8 mouse cellular contexts compared by ENCODE assay signal in the genomic region with DNA sequence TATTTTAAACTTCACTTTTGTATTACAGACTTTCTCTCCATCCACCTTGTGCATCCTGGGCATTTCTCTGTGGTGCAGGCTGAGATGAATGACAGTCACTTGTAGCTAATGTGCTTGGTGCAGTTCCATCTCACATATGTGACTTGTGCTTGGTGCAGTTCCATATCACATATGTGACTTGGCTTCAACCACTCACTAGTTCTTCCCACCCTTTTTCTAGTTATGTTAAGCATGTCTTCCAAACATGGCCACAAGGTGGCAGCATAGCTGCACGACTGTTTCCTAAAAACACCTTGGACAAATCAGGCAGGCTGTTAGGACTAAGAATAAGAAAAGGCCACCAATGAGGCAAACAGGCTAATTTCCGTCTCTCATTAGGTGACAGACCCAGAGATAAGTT. TPM values are rescaled to one million over a fixed set of nuclear protein-coding genes. Genes with fewer than 3 reads are reported as not detected.
A peak's percentile ranks its signal among the peaks of the same experiment; 100 is the strongest.
DNase-seq lines count a peak whose midpoint lies in the region; ATAC-seq and TF ChIP-seq lines count a peak whose summit lies in the region.

No protein-coding gene starts in this region.

- no peak overlapping the region for H3K9ac ChIP-seq in lung, embryonic 16.5 days (ENCODE audit: low read length)

- H3K27ac ChIP-seq in layer of hippocampus, adult 2 months, result no peak overlapping the region
- no peak overlapping the region for H3K27ac ChIP-seq in lung, embryonic 16.5 days (ENCODE audit: low read length)

- no peak overlapping the region for H3K4me3 ChIP-seq in layer of hippocampus, adult 2 months
- no peak overlapping the region for H3K4me3 ChIP-seq in lung, embryonic 16.5 days (ENCODE audit: low read length)

- no peaks in the 10 kb centered on the region for H3K27me3 ChIP-seq in lung, embryonic 16.5 days (ENCODE audit: control insufficient read depth, insufficient read depth, low read depth, low read length)

- H3K4me2 ChIP-seq in lung, embryonic 16.5 days (ENCODE audit: low read depth, low read length), result no peak overlapping the region

- H3K9me3 ChIP-seq in lung, embryonic 16.5 days (ENCODE audit: control insufficient read depth, low read length), result no peaks in the 10 kb centered on the region

- TF ChIP-seq CTCF in layer of hippocampus, adult 2 months (conservative IDR thresholded peaks at IDR 0.05), result peak; percentile 91

- H3K36me3 ChIP-seq in lung, embryonic 16.5 days (ENCODE audit: control insufficient read depth, insufficient read depth, low read length), result no peaks in the 10 kb centered on the region

- peak; percentile 81 for DNase-seq in ES-CJ7 (ENCODE audit: low read depth, low spot score)
- peak; percentile 89 for DNase-seq in brain, adult 2 months (ENCODE audit: low read depth, low spot score)
- DNase-seq in layer of hippocampus, adult 2 months (ENCODE audit: low spot score in 2 of 2), result peak; percentile 74 to 81
- peak; percentile 71 for DNase-seq in ovary, postnatal 36 days (ENCODE audit: low spot score)
- DNase-seq in thymus, postnatal 25 days, result peak; percentile 85

- ATAC-seq in erythroid progenitor cell, adult 5-6 weeks (replicated peaks; ENCODE audit: low FRiP score, poor library complexity, severe bottlenecking), result 0 out of 2 replicates have a peak, but pooled peaks have one; percentile 25
- ATAC-seq in hematopoietic stem cell, adult 5-6 weeks (replicated peaks in 1 of 2; ENCODE audit: insufficient read depth in 1 of 2, low FRiP score in 2 of 2, low TSS enrichment in 1 of 2, low read depth in 1 of 2, poor library complexity in 2 of 2, severe bottlenecking in 2 of 2), result peak; percentile 76 to 88
- peak; percentile 45; the same call in 1 of the 2 replicates for ATAC-seq in lung, embryonic 16.5 days (ENCODE audit: low read depth)

- H3K4me1 ChIP-seq in lung, embryonic 16.5 days (replicated peaks; ENCODE audit: control insufficient read depth, insufficient read depth, low read length), result no peaks in the 10 kb centered on the region

- WGBS in lung, embryonic 16.5 days, result 0% methylated on average over 2 of the region's 2 CpGs

RNA-seq across cellular contexts. Expression of gene Slc6a19, which starts 13.6 kb away (rescaled TPM):
- total RNA-seq in erythroid progenitor cell, adult 5-6 weeks (2015; ENCODE audit: low replicate concordance), result not detected in 2 replicates
- not detected in 2 replicates for total RNA-seq in erythroid progenitor cell, adult 5-6 weeks (2017; ENCODE audit: low replicate concordance)
- 0.06 TPM in 1 of 2 replicates, not detected in the other for total RNA-seq in hematopoietic stem cell, adult 5-6 weeks (2017)
- not detected for total RNA-seq in layer of hippocampus, adult 2 months (2021)
- 0.08 TPM in 1 of 2 replicates, not detected in the other for polyA plus RNA-seq in lung, embryonic 16.5 days (2015; fragmentation: Nextera tagmentation; extraction: Ambion mirVana)

RNA-seq across cellular contexts. Expression of gene Slc12a7, which starts 14.7 kb away (rescaled TPM):
- total RNA-seq in erythroid progenitor cell, adult 5-6 weeks (2015; ENCODE audit: low replicate concordance), result 1.7 and 4.3 TPM in 2 replicates
- total RNA-seq in erythroid progenitor cell, adult 5-6 weeks (2017; ENCODE audit: low replicate concordance), result 1.1 and 1.5 TPM in 2 replicates
- 11.8 and 19.2 TPM in 2 replicates for total RNA-seq in hematopoietic stem cell, adult 5-6 weeks (2017)
- total RNA-seq in layer of hippocampus, adult 2 months (2021), result 1 to 10 TPM; 7.0 to 8.7 TPM
- 14.6 and 18.7 TPM in 2 replicates for polyA plus RNA-seq in lung, embryonic 16.5 days (2015; fragmentation: Nextera tagmentation; extraction: Ambion mirVana)

RNA-seq across cellular contexts. Expression of gene Slc6a18, which starts 40.4 kb away (rescaled TPM):
- not detected in 2 replicates for total RNA-seq in erythroid progenitor cell, adult 5-6 weeks (2015; ENCODE audit: low replicate concordance)
- not detected in 2 replicates for total RNA-seq in erythroid progenitor cell, adult 5-6 weeks (2017; ENCODE audit: low replicate concordance)
- total RNA-seq in hematopoietic stem cell, adult 5-6 weeks (2017), result not detected in 2 replicates
- total RNA-seq in layer of hippocampus, adult 2 months (2021), result not detected
- polyA plus RNA-seq in lung, embryonic 16.5 days (2015; fragmentation: Nextera tagmentation; extraction: Ambion mirVana), result not detected in 2 replicates

Comparison
In these comparisons a context has a peak if more than half of its experiments do, and no peak if none do; other contexts are left out.
1. ATAC-seq: peak in every context shown above with its lines; median percentile 82 in hematopoietic stem cell, adult 5-6 weeks; 45 in lung, embryonic 16.5 days; 25 in erythroid progenitor cell, adult 5-6 weeks.